Mouse (Mus musculus): ENCODE results near the gene Srp14.

DNA sequence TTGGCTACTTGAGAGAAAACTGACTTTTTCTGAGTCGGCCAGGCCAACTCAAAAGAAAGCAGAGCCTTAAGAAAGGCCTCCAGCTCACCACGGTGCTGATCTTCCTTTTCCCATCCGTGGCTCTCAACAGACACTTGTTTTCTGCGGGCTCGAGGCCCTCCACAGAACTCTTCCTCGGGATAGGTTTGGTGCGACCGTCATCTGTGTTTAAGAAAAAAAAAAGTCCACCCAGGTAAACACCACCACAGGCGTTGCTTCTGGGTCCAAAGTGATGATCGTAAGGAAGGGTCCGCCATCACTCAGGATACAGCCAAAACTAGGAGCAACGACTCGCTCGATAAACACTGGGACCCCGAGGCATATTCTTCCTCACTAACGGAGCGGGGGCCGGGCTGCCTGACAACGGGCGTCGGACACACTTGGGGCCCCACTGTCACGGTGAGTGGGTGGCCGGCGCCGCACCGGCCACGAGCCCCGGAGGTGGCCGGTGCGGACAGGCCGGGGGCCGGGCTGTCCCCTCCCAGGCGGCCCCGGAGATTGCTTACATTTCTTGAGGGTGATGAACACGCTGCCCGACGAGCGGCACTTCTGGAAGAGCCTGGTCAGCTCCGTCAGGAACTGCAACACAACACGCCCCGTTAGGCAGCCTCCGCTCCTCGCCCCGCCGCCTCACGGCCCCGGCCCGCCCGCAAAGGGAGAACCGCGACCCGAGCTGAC, 520 bp downstream of the Srp14 start:
- no peak for TF ChIP-seq CTCF (IDR thresholded peaks at IDR 0.05; ENCODE audit: borderline replicate concordance, insufficient read depth, low read length)
- TF ChIP-seq POLR2A (IDR thresholded peaks at IDR 0.05; ENCODE audit: low read depth, low read length): no peak
